Mouse (Mus musculus) forebrain, embryonic 15.5 days (tissue): ENCODE results near the gene Zbtb6. TPM values are rescaled to one million over a fixed set of nuclear protein-coding genes. Genes with fewer than 3 reads are reported as not detected.

Source experiments
- ATAC-seq: fragments of 200-750 bp; cut with Nextera tagmentation; replicated peaks from 2 replicates; pipeline ENCODE4 v1.8.0; 2017; ENCODE audit warnings: mild to moderate bottlenecking, moderate TSS enrichment, moderate library complexity
- H3K27ac ChIP-seq: fragments of 300-500 bp; sonication (generic); replicated peaks from 2 replicates; pipeline ENCODE4 v1.5.1; 2015; ENCODE audit warnings: mild to moderate bottlenecking, inconsistent platforms
- H3K27me3 ChIP-seq: fragments of 300-500 bp; sonication (generic); 2 replicates; pipeline ENCODE4 v1.6.1; 2015; ENCODE audit warnings: inconsistent platforms
- H3K36me3 ChIP-seq: fragments of 300-500 bp; sonication (generic); 2 replicates; pipeline ENCODE4 v1.6.1; 2015; ENCODE audit warnings: mild to moderate bottlenecking, inconsistent platforms
- H3K4me1 ChIP-seq: fragments of 300-500 bp; sonication (generic); 2 replicates; pipeline ENCODE4 v1.6.1; 2015; ENCODE audit warnings: inconsistent platforms
- H3K4me2 ChIP-seq: fragments of 300-500 bp; sonication (generic); replicated peaks from 2 replicates; pipeline ENCODE4 v1.6.1; 2015; ENCODE audit warnings: mild to moderate bottlenecking, inconsistent platforms
- H3K4me3 ChIP-seq: fragments of 300-500 bp; sonication (generic); 2 replicates; pipeline ENCODE4 v1.5.1; 2015; ENCODE audit warnings: mild to moderate bottlenecking, inconsistent platforms
- H3K9ac ChIP-seq: fragments of 300-500 bp; sonication (generic); replicated peaks from 2 replicates; pipeline ENCODE4 v1.6.1; 2015; ENCODE audit warnings: mild to moderate bottlenecking, inconsistent platforms
- H3K9me3 ChIP-seq: fragments of 300-500 bp; sonication (generic); 2 replicates; pipeline ENCODE4 v1.6.1; 2016; ENCODE audit warnings: inconsistent platforms
- WGBS: fragments of 180-500 bp; shearing (Covaris S2); methylation state at CpG from one replicate; pipeline ENCODE4 v1.1.7; 2015; ENCODE audit warnings: mixed read lengths; 5-methylcytosine and 5-hydroxymethylcytosine counted together
- polyA plus RNA-seq: library from polyadenylated mRNA; unstranded; fragments of >200 nt; fragmentation: Nextera tagmentation; extraction: Ambion mirVana; gene quantifications from 2 replicates; pipeline ENCODE4 v1.2.1, GENCODE M21; 2015

Zbtb6 gene
- 18.2 and 19.3 TPM in 2 replicates for polyA plus RNA-seq

- peak within 1 kb of the TSS; percentile 97 for H3K9ac ChIP-seq
- peak within 1 kb of the TSS; percentile 70 for H3K4me2 ChIP-seq
- WGBS = under 1% methylated on average over 51 of the region's 51 CpGs
- peaks cover 30% of the 10 kb centered on the region for H3K4me1 ChIP-seq
- peak within 1 kb of the TSS; percentile 84 for H3K4me3 ChIP-seq
- H3K27ac ChIP-seq = peak within 1 kb of the TSS; percentile 92
- H3K36me3 ChIP-seq = no peaks in the 10 kb centered on the region
- peak; percentile 99 for ATAC-seq
- no peaks in the 10 kb centered on the region for H3K9me3 ChIP-seq
- H3K27me3 ChIP-seq = no peaks in the 10 kb centered on the region
These were observed at the start of gene Zbtb6, which contains the start of the genes Zbtb26 and Rabgap1 for GRCm38 (mm10) chr2:37442611-37443591. Gene Zbtb6, minus strand, starts transcription at chr2:37443171. Gene Zbtb26, minus strand, starts transcription at chr2:37443135. Gene Rabgap1, plus strand, starts transcription at chr2:37443279.

GRCm38 (mm10) chr2:37488956-37489355, 46.0 kb upstream of the Zbtb6 start:
- Histone ChIP-seq H3K36me3 (peaks cover 66% of the 10 kb centered on the region), H3K9ac (no peak overlapping the region), H3K9me3 (no peaks in the 10 kb centered on the region), H3K4me2 (no peak overlapping the region), H3K27me3 (no peaks in the 10 kb centered on the region), H3K4me3 (no peak overlapping the region), H3K4me1 (no peaks in the 10 kb centered on the region), H3K27ac (no peak overlapping the region)
- 96% methylated on average over 2 of the region's 2 CpGs for WGBS
- ATAC-seq = no peak

- Histone ChIP-seq H3K4me2 (no peak overlapping the region), H3K36me3 (peaks cover 62% of the 10 kb centered on the region), H3K4me1 (no peaks in the 10 kb centered on the region), H3K9ac (no peak overlapping the region), H3K4me3 (no peak overlapping the region), H3K27me3 (no peaks in the 10 kb centered on the region), H3K9me3 (no peaks in the 10 kb centered on the region), H3K27ac (no peak overlapping the region)
- ATAC-seq = no peak
These were observed 43.4 kb upstream of the Zbtb6 start for GRCm38 (mm10) chr2:37486408-37486807.

DNA sequence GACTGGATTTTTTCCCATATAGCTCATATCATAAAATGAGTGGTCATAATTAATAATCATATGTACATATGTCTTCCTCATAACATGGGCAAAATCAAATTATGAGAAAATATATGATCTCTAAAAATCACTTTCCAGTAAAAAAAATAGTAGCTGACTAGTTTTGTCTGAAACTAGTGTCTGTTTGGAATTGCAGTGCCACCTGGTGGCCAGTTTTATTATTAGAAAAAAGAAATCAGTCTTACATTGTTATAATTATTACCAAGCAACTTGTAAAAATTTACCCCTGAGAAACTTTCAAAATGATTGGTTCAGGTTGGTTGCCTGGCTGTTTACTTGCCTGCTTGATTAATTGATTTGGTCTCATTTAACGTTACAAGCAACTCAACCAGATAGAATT, 42.4 kb upstream of the Zbtb6 start:
- Histone ChIP-seq H3K9me3 (no peaks in the 10 kb centered on the region), H3K4me2 (no peak overlapping the region), H3K4me3 (no peak overlapping the region), H3K9ac (no peak overlapping the region), H3K27ac (no peak overlapping the region), H3K36me3 (peaks cover 61% of the 10 kb centered on the region), H3K27me3 (no peaks in the 10 kb centered on the region), H3K4me1 (no peaks in the 10 kb centered on the region)
- WGBS = 96% methylated on average over 1 of the region's 1 CpGs
- no peak for ATAC-seq

GRCm38 (mm10) chr2:37484165-37484564, 41.2 kb upstream of the Zbtb6 start:
- H3K4me3 ChIP-seq = no peak overlapping the region
- no peak overlapping the region for H3K27ac ChIP-seq
- no peak for ATAC-seq
- no peaks in the 10 kb centered on the region for H3K4me1 ChIP-seq
- H3K9me3 ChIP-seq = no peaks in the 10 kb centered on the region
- no peak overlapping the region for H3K4me2 ChIP-seq
- H3K9ac ChIP-seq = no peak overlapping the region
- 100% methylated on average over 2 of the region's 2 CpGs for WGBS
- no peaks in the 10 kb centered on the region for H3K27me3 ChIP-seq
- peaks cover 55% of the 10 kb centered on the region for H3K36me3 ChIP-seq

GRCm38 (mm10) chr2:37480039-37480438, 37.1 kb upstream of the Zbtb6 start:
- no peak for ATAC-seq
- peaks cover 68% of the 10 kb centered on the region for H3K36me3 ChIP-seq
- WGBS = 91% methylated on average over 2 of the region's 2 CpGs
- no peaks in the 10 kb centered on the region for H3K9me3 ChIP-seq
- H3K4me1 ChIP-seq = no peaks in the 10 kb centered on the region
- H3K27me3 ChIP-seq = no peaks in the 10 kb centered on the region
- H3K27ac ChIP-seq = no peak overlapping the region
- H3K4me2 ChIP-seq = no peak overlapping the region
- H3K9ac ChIP-seq = no peak overlapping the region
- H3K4me3 ChIP-seq = no peak overlapping the region

GRCm38 (mm10) chr2:37479559-37479958, 36.6 kb upstream of the Zbtb6 start:
- no peak for ATAC-seq
- peaks cover 64% of the 10 kb centered on the region for H3K36me3 ChIP-seq
- H3K9me3 ChIP-seq = no peaks in the 10 kb centered on the region
- H3K4me1 ChIP-seq = no peaks in the 10 kb centered on the region
- H3K4me3 ChIP-seq = no peak overlapping the region
- no peaks in the 10 kb centered on the region for H3K27me3 ChIP-seq
- H3K27ac ChIP-seq = no peak overlapping the region
- H3K9ac ChIP-seq = no peak overlapping the region
- H3K4me2 ChIP-seq = no peak overlapping the region

- no peaks in the 10 kb centered on the region for H3K9me3 ChIP-seq
- H3K36me3 ChIP-seq = peaks cover 11% of the 10 kb centered on the region
- no peak overlapping the region for H3K4me3 ChIP-seq
- WGBS = 97% methylated on average over 4 of the region's 4 CpGs
- no peak overlapping the region for H3K27ac ChIP-seq
- no peak overlapping the region for H3K4me2 ChIP-seq
- no peak overlapping the region for H3K9ac ChIP-seq
- no peak for ATAC-seq
- H3K27me3 ChIP-seq = no peaks in the 10 kb centered on the region
- no peaks in the 10 kb centered on the region for H3K4me1 ChIP-seq
These were observed 23.3 kb upstream of the Zbtb6 start for GRCm38 (mm10) chr2:37466266-37466665.

DNA sequence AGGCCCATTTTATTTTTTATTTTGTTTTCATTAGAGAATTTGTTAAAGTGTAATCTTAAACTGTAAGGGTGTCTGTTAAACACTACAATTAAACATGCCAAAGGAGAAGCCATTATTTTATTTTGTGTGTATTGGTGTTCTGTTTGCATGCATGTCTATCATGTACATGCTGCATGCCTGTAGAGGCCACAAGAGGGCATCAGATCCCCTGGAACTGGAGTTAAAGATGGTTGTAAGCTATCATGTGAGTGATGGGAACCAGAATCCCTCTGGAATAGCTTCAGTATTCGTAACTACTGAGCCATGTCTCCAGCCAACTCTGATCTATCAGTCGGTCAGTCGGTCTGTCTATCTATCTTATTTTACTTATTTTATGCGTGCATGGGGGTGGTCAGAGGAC, 17.7 kb upstream of the Zbtb6 start:
- 96% methylated on average over 4 of the region's 4 CpGs for WGBS
- ATAC-seq = no peak
- Histone ChIP-seq H3K4me1 (no peaks in the 10 kb centered on the region), H3K9me3 (no peaks in the 10 kb centered on the region), H3K4me3 (no peak overlapping the region), H3K9ac (no peak overlapping the region), H3K36me3 (0 out of 2 replicates have a peak, but pooled peaks cover 3% of the 10 kb centered on the region), H3K27me3 (no peaks in the 10 kb centered on the region), H3K27ac (no peak overlapping the region), H3K4me2 (no peak overlapping the region)

DNA sequence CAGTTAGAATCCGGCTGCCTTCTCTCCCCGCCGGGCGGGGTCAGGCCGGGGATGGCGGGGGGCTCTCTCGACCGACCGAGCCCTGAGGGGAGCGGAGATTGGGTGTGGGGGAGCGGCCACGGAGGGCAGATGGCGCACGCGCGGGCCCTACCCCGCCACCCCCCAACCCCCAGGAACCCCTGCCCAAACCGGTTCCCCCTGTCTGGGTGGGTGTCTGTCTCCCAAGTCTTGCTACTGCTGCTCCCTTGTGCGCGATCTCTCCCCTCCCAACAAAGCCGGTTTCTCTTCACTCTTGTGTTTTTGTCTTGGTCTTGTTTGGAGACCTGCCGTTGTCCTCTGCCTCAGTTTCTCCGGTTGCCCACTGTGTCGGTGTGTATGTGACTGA, 9.4 kb upstream of the Zbtb6 start:
- peak overlapping the region; percentile 94 for H3K4me3 ChIP-seq
- H3K4me1 ChIP-seq = peaks cover 17% of the 10 kb centered on the region
- WGBS = under 1% methylated on average over 21 of the region's 24 CpGs
- no peaks in the 10 kb centered on the region for H3K36me3 ChIP-seq
- peak overlapping the region; percentile 92 for H3K27ac ChIP-seq
- peak overlapping the region; percentile 98 for H3K9ac ChIP-seq
- H3K4me2 ChIP-seq = peak overlapping the region; percentile 78
- no peaks in the 10 kb centered on the region for H3K27me3 ChIP-seq
- ATAC-seq = peak; percentile 88
- H3K9me3 ChIP-seq = no peaks in the 10 kb centered on the region

DNA sequence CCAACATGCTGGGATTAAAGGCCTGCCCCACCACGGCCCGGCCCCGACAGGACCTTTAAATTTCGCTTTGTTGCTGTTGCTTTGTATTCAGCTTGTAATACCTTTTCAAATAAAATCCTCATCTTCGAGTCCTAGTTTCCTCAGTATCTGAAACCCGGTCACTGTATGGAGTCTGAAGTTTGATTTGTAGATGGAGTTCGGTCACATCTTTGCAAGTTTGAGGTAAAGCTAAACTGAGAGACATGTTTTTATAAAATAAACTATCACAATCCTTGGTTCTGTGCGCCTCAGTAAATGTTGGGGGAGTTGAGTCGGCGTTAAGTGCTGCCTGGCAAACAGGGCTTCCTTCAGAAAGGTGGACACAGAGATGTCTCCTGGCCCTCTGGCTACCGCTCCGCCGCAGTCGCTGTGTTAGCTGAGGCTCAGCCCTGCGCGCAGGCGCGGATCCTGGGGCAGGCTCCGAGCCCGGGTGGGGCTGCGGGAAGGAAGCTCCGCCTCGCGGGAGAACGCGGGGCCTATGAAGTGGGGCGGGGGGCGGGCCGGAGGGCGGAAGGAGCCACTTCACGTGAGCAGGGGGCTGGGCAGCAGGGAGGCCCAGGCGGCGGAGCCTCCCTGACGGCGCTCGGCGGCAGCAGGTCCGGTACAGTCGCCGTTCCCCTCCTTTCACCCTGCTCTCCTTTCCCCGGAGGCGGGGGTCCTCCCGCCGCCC, 8.8 kb upstream of the Zbtb6 start:
- peak; percentile 99 for ATAC-seq
- Histone ChIP-seq H3K4me3 (peak overlapping the region; percentile 94), H3K36me3 (no peaks in the 10 kb centered on the region), H3K9me3 (no peaks in the 10 kb centered on the region), H3K4me1 (peaks cover 17% of the 10 kb centered on the region), H3K4me2 (peak overlapping the region; percentile 78), H3K27me3 (no peaks in the 10 kb centered on the region), H3K9ac (peak overlapping the region; percentile 98), H3K27ac (peak overlapping the region; percentile 92)
- 10% methylated on average over 34 of the region's 44 CpGs for WGBS

DNA sequence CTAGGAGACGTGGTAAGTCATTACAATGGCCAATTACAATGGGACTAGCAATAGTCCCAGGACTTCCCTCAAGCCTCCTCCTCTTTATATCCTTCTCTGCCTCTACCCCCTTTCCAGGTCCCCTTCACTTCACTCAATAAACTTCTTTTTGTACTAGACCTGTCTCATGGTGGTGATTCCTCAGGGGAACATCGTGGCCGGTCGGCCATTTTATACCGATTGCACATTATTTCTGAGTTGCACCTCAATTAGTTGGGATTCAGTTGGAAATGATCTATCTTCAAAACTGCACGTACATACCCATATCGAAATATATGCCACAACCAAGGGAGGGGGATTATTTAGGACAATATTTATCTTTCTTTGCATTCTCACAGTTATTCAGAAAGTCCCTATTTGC, 11.4 kb downstream of the Zbtb6 start:
- H3K9me3 ChIP-seq = no peaks in the 10 kb centered on the region
- peak overlapping the region; percentile 85 for H3K4me2 ChIP-seq
- no peaks in the 10 kb centered on the region for H3K27me3 ChIP-seq
- WGBS = 22% methylated on average over 7 of the region's 7 CpGs
- peaks cover 30% of the 10 kb centered on the region for H3K36me3 ChIP-seq
- H3K4me1 ChIP-seq = peaks cover 15% of the 10 kb centered on the region
- peak overlapping the region; percentile 98 for H3K27ac ChIP-seq
- H3K9ac ChIP-seq = peak overlapping the region; percentile 78
- peak; percentile 54 for ATAC-seq
- peak overlapping the region; percentile 67 for H3K4me3 ChIP-seq
